Mouse (Mus musculus) MEL (cell line): ENCODE data around the gene Sbk2.

Experiments
- CTCF ChIP-seq, 3 experiments: IDR thresholded peaks in 2 of 3; conservative IDR thresholded peaks in 1 of 3; 2 replicates each; pipeline ENCODE4 v1.5.1; 2011 to 2012; ENCODE audit warnings: low read length in 3 of 3, low read depth in 2 of 3, mild to moderate bottlenecking in 2 of 3, improper control_type of control experiment in 1 of 3, inconsistent platforms in 1 of 3, mixed read lengths in 1 of 3, moderate library complexity in 1 of 3; ENCODE audit not compliant: control insufficient read depth in 1 of 3, insufficient read depth in 1 of 3, poor library complexity in 1 of 3, severe bottlenecking in 1 of 3
- EP300 ChIP-seq, 2 experiments: IDR thresholded peaks; 2 replicates each; pipeline ENCODE4 v1.6.1; 2011; ENCODE audit warnings: improper control_type of control experiment in 2 of 2, low read length in 2 of 2, low read depth in 1 of 2, mild to moderate bottlenecking in 1 of 2
- HCFC1 ChIP-seq: IDR thresholded peaks from 2 replicates; pipeline ENCODE4 v1.6.1; 2012; ENCODE audit warnings: low read depth, mild to moderate bottlenecking, inconsistent platforms, low read length, improper control_type of control experiment, moderate library complexity

- TF ChIP-seq HCFC1 (no peak), EP300 (IDR thresholded peaks at IDR 0.05; ENCODE audit: low read depth in 1 of 2, low read length in 2 of 2) (no peak), CTCF (IDR thresholded peaks at IDR 0.05 in 2 of 3, conservative IDR thresholded peaks at IDR 0.05 in 1 of 3; ENCODE audit: control insufficient read depth in 1 of 3, insufficient read depth in 1 of 3, low read depth in 2 of 3, low read length in 3 of 3, poor library complexity in 1 of 3, severe bottlenecking in 1 of 3) (no peak)
Measured at GRCm38 (mm10) chr7:4993347-4993998, 29.3 kb upstream of the Sbk2 start.
